Mouse (Mus musculus) neutrophil, adult 5-6 weeks (primary cell): ENCODE measurements around the gene Dis3l2. TPM values are rescaled to one million over a fixed set of nuclear protein-coding genes. Genes with fewer than 3 reads are reported as not detected.

Experiments used
- ATAC-seq: fragments of 151-379, 151-347 bp; 2 replicates; pipeline ENCODE4 v1.8.0; 2017; ENCODE audit warnings: mild to moderate bottlenecking, moderate TSS enrichment; ENCODE audit not compliant: insufficient number of reproducible peaks, poor library complexity, low FRiP score, severe bottlenecking; ENCODE audit errors: extremely low read depth
- total RNA-seq: library from RNA; stranded (forward); fragments of 200-1000 nt; gene quantifications from 2 replicates; pipeline ENCODE4 v1.2.3, GENCODE M21; 2017

Dis3l2 gene
- total RNA-seq: 15.5 and 16.6 TPM in 2 replicates

- ATAC-seq: peak; percentile 46; the same call in 1 of the 2 replicates
These were observed at the start of gene Dis3l2 for GRCm38 (mm10) chr1:86703300-86703964. TSS of gene Dis3l2 (plus strand) at chr1:86703808.

GRCm38 (mm10) chr1:86657071-86657470 lies 46.5 kb upstream of the Dis3l2 start:
- ATAC-seq: no peak

- ATAC-seq: no peak
These were observed 38.5 kb upstream of the Dis3l2 start for GRCm38 (mm10) chr1:86665091-86665490.

- ATAC-seq: no peak
These were observed 33.9 kb upstream of the Dis3l2 start for GRCm38 (mm10) chr1:86669552-86670273.

GRCm38 (mm10) chr1:86670279-86671038 lies 33.1 kb upstream of the Dis3l2 start, which contains the start of gene Nppc:
TSS of gene Nppc (minus strand) at chr1:86670571.
- ATAC-seq: no peak

GRCm38 (mm10) chr1:86674385-86674784 lies 29.2 kb upstream of the Dis3l2 start:
- no peak for ATAC-seq

GRCm38 (mm10) chr1:86675126-86675525 lies 28.5 kb upstream of the Dis3l2 start:
- ATAC-seq: no peak

- no peak for ATAC-seq
These were observed 26.0 kb upstream of the Dis3l2 start for GRCm38 (mm10) chr1:86677624-86678023.

- ATAC-seq: no peak
These were observed 24.9 kb upstream of the Dis3l2 start for GRCm38 (mm10) chr1:86678667-86679066.

GRCm38 (mm10) chr1:86687236-86687635 lies 16.4 kb upstream of the Dis3l2 start:
- no peak for ATAC-seq

GRCm38 (mm10) chr1:86691027-86691426 lies 12.6 kb upstream of the Dis3l2 start:
- ATAC-seq: no peak

GRCm38 (mm10) chr1:86696948-86697347 lies 6.7 kb upstream of the Dis3l2 start:
- no peak for ATAC-seq

- ATAC-seq: no peak
These were observed 4.9 kb upstream of the Dis3l2 start for GRCm38 (mm10) chr1:86698721-86699120.

GRCm38 (mm10) chr1:86699346-86700136 lies 4.1 kb upstream of the Dis3l2 start:
- ATAC-seq: no peak

- no peak for ATAC-seq
These were observed 3.2 kb upstream of the Dis3l2 start for GRCm38 (mm10) chr1:86700367-86700766.

GRCm38 (mm10) chr1:86703965-86704326 lies 338 bp downstream of the Dis3l2 start:
- no peak for ATAC-seq

GRCm38 (mm10) chr1:86705461-86705860 lies 1.9 kb downstream of the Dis3l2 start:
- no peak for ATAC-seq

GRCm38 (mm10) chr1:86709546-86709945 lies 5.9 kb downstream of the Dis3l2 start:
- no peak for ATAC-seq

- ATAC-seq: no peak
These were observed 8.4 kb downstream of the Dis3l2 start for GRCm38 (mm10) chr1:86712045-86712444.
